Mouse (Mus musculus) midbrain, embryonic 10.5 days (tissue): ENCODE measurements around the gene Cyp2c37. TPM values are rescaled to one million over a fixed set of nuclear protein-coding genes. Genes with fewer than 3 reads are reported as not detected.
"Not testable (repeated sequence)": the region's sequence is repeated elsewhere in the genome, so short reads cannot be mapped to it uniquely, and the experiment has no call there.

Experiments
- DNase-seq: peaks from one replicate; pipeline ENCODE4 v3.0.0-alpha.2; 2017; ENCODE audit warnings: low spot score
- H3K27ac ChIP-seq: fragments of 300-500 bp; sonication (generic); replicated peaks from 2 replicates; pipeline ENCODE4 v1.5.1; 2016; ENCODE audit warnings: mild to moderate bottlenecking
- H3K27me3 ChIP-seq: fragments of 300-500 bp; sonication (generic); 2 replicates; pipeline ENCODE4 v1.6.1; 2016; ENCODE audit warnings: low read depth, mild to moderate bottlenecking; ENCODE audit not compliant: poor library complexity, severe bottlenecking
- H3K36me3 ChIP-seq: fragments of 300-500 bp; sonication (generic); 2 replicates; pipeline ENCODE4 v1.6.1; 2016; ENCODE audit warnings: mild to moderate bottlenecking, moderate library complexity
- H3K4me1 ChIP-seq: fragments of 300-500 bp; sonication (generic); 2 replicates; pipeline ENCODE4 v1.6.1; 2016
- H3K4me3 ChIP-seq: fragments of 300-500 bp; sonication (generic); 2 replicates; pipeline ENCODE4 v1.5.1; 2016; ENCODE audit warnings: mild to moderate bottlenecking, moderate library complexity
- H3K9me3 ChIP-seq: fragments of 300-500 bp; sonication (generic); replicated peaks from 2 replicates; pipeline ENCODE4 v1.6.1; 2016; ENCODE audit warnings: mild to moderate bottlenecking
- WGBS: fragments of 180-500 bp; shearing (Covaris S2); methylation state at CpG from one replicate; pipeline ENCODE4 v1.1.7; 2016; 5-methylcytosine and 5-hydroxymethylcytosine counted together
- polyA plus RNA-seq: library from polyadenylated mRNA; unstranded; fragments of >200 nt; fragmentation: Nextera tagmentation; extraction: Ambion mirVana; gene quantifications from 2 replicates; pipeline ENCODE4 v1.2.1, GENCODE M21; 2016

The Cyp2c37 gene
- not detected in 2 replicates for polyA plus RNA-seq

GRCm38 (mm10) chr19:39992140-39992539 lies at the start of gene Cyp2c37:
Cyp2c37 (plus strand) TSS chr19:39992424.
- not testable (repeated sequence) for H3K27me3 ChIP-seq, H3K4me1 ChIP-seq, H3K36me3 ChIP-seq, H3K27ac ChIP-seq, H3K9me3 ChIP-seq, H3K4me3 ChIP-seq, DNase-seq
- WGBS = 97% methylated on average over 1 of the region's 1 CpGs

- H3K9me3 ChIP-seq = peaks cover 16% of the 10 kb centered on the region; the same call in 1 of the 2 replicates
- H3K36me3 ChIP-seq, H3K4me3 ChIP-seq, H3K27ac ChIP-seq, H3K4me1 ChIP-seq, H3K27me3 ChIP-seq, DNase-seq: not testable (repeated sequence)
Measured at GRCm38 (mm10) chr19:39960861-39961260, 31.4 kb upstream of the Cyp2c37 start.

GRCm38 (mm10) chr19:39971096-39971495 lies 21.1 kb upstream of the Cyp2c37 start:
- H3K27me3 ChIP-seq, H3K36me3 ChIP-seq, H3K4me3 ChIP-seq, H3K4me1 ChIP-seq, DNase-seq, H3K27ac ChIP-seq: not testable (repeated sequence)
- WGBS = 91% methylated on average over 3 of the region's 3 CpGs
- peaks cover 14% of the 10 kb centered on the region; the same call in 1 of the 2 replicates for H3K9me3 ChIP-seq

GRCm38 (mm10) chr19:39989471-39989870 lies 2.8 kb upstream of the Cyp2c37 start:
- no peaks in the 10 kb centered on the region for H3K9me3 ChIP-seq
- WGBS = 73% methylated on average over 2 of the region's 2 CpGs
- DNase-seq = no peak
- no peak overlapping the region for H3K27ac ChIP-seq
- H3K36me3 ChIP-seq = no peaks in the 10 kb centered on the region
- H3K4me3 ChIP-seq = no peak overlapping the region
- no peaks in the 10 kb centered on the region for H3K4me1 ChIP-seq
- no peaks in the 10 kb centered on the region for H3K27me3 ChIP-seq

Other genes with a start within 250 kb of the Cyp2c37 start
- not detected in 2 replicates for gene Cyp2c40, start 179.6 kb upstream of the Cyp2c37 start, polyA plus RNA-seq
- gene Cyp2c69, start 105.6 kb upstream of the Cyp2c37 start, polyA plus RNA-seq = not detected in 2 replicates
- gene Cyp2c54, start 81.4 kb downstream of the Cyp2c37 start, polyA plus RNA-seq = not detected in 2 replicates
- not detected in 2 replicates for gene Cyp2c50, start 97.3 kb downstream of the Cyp2c37 start, polyA plus RNA-seq
- not detected in 2 replicates for gene Cyp2c70, start 194.9 kb downstream of the Cyp2c37 start, polyA plus RNA-seq